Mouse (Mus musculus): ENCODE data around the gene Cnpy2.
"Not testable (repeated sequence)": the region's sequence is repeated elsewhere in the genome, so short reads cannot be mapped to it uniquely, and the experiment has no call there.

Gene Cnpy2

GRCm38 (mm10) chr10:128315578-128315977, 6.7 kb upstream of the Cnpy2 start:
- DNase-seq (ENCODE audit: low spot score) = no peak

- DNase-seq (ENCODE audit: low spot score) = no peak
These were observed 618 bp upstream of the Cnpy2 start for GRCm38 (mm10) chr10:128321641-128322040.

GRCm38 (mm10) chr10:128323516-128323915, 1.3 kb downstream of the Cnpy2 start:
- DNase-seq (ENCODE audit: low spot score) = no peak

- DNase-seq (ENCODE audit: low spot score) = no peak
These were observed 4.6 kb downstream of the Cnpy2 start for GRCm38 (mm10) chr10:128326825-128327224.

- DNase-seq (ENCODE audit: low spot score) = no peak
These were observed 5.4 kb downstream of the Cnpy2 start for GRCm38 (mm10) chr10:128327610-128328009.

- not testable (repeated sequence) for DNase-seq (ENCODE audit: low spot score)
These were observed 10.3 kb downstream of the Cnpy2 start for GRCm38 (mm10) chr10:128332358-128333249.

GRCm38 (mm10) chr10:128335582-128335981, 13.3 kb downstream of the Cnpy2 start:
- DNase-seq (ENCODE audit: low spot score) = peak; percentile 62

- no peak for DNase-seq (ENCODE audit: low spot score)
These were observed 13.9 kb downstream of the Cnpy2 start for GRCm38 (mm10) chr10:128336195-128336594.

GRCm38 (mm10) chr10:128336597-128336996, 14.3 kb downstream of the Cnpy2 start:
- no peak for DNase-seq (ENCODE audit: low spot score)

GRCm38 (mm10) chr10:128337306-128338181, 15.3 kb downstream of the Cnpy2 start, which contains the start of gene Cs:
Gene Cs, plus strand, starts transcription at chr10:128337734.
- DNase-seq (ENCODE audit: low spot score) = peak; percentile 91

- DNase-seq (ENCODE audit: low spot score) = no peak
These were observed 16.2 kb downstream of the Cnpy2 start for GRCm38 (mm10) chr10:128338415-128338814.

- DNase-seq (ENCODE audit: low spot score) = no peak
These were observed 16.7 kb downstream of the Cnpy2 start for GRCm38 (mm10) chr10:128338948-128339347.

- no peak for DNase-seq (ENCODE audit: low spot score)
These were observed 18.0 kb downstream of the Cnpy2 start for GRCm38 (mm10) chr10:128340257-128340656.

- DNase-seq (ENCODE audit: low spot score) = no peak
These were observed 21.2 kb downstream of the Cnpy2 start for GRCm38 (mm10) chr10:128343436-128343835.

- DNase-seq (ENCODE audit: low spot score) = peak; percentile 43
These were observed 22.5 kb downstream of the Cnpy2 start for GRCm38 (mm10) chr10:128344568-128345275.

- no peak for DNase-seq (ENCODE audit: low spot score)
These were observed 25.3 kb downstream of the Cnpy2 start for GRCm38 (mm10) chr10:128347541-128347940.

GRCm38 (mm10) chr10:128358796-128359195, 36.5 kb downstream of the Cnpy2 start:
- DNase-seq (ENCODE audit: low spot score) = peak; percentile 54

GRCm38 (mm10) chr10:128359226-128359625, 37.0 kb downstream of the Cnpy2 start:
- no peak for DNase-seq (ENCODE audit: low spot score)

- no peak for DNase-seq (ENCODE audit: low spot score)
These were observed 39.6 kb downstream of the Cnpy2 start for GRCm38 (mm10) chr10:128361836-128362235.

GRCm38 (mm10) chr10:128362568-128362967, 40.3 kb downstream of the Cnpy2 start:
- DNase-seq (ENCODE audit: low spot score) = no peak

- no peak for DNase-seq (ENCODE audit: low spot score)
These were observed 45.7 kb downstream of the Cnpy2 start for GRCm38 (mm10) chr10:128367899-128368401.

All from layer of hippocampus, adult 11-12 months (tissue).